Mouse (Mus musculus) T-cell, adult 66 days (primary cell): ENCODE data around the gene Cd99l2. TPM values are rescaled to one million over a fixed set of nuclear protein-coding genes. Genes with fewer than 3 reads are reported as not detected.

Source experiments
- total RNA-seq, 2 experiments: library from RNA; stranded (reverse); gene quantifications; 3 replicates in 1 of 2; 4 replicates in 1 of 2; pipeline ENCODE4 v1.2.4; 2023

Cd99l2 gene
- total RNA-seq, result 1 to 10 TPM; 6.1 to 9.9 TPM

GRCm38 (mm10) chrX:71492634-71493278 is at the start of gene Cd99l2:
Cd99l2 (minus strand) TSS chrX:71492849.

Other genes starting within 250 kb of the Cd99l2 start
- gene Mtmr1, start 128.1 kb downstream of the Cd99l2 start, total RNA-seq, result 10 to 100 TPM; 37.1 to 37.3 TPM
- 10 to 100 TPM; 15.8 to 16.2 TPM for gene Hmgb3, start 63.1 kb upstream of the Cd99l2 start, total RNA-seq
- gene Gpr50, start 170.8 kb upstream of the Cd99l2 start, total RNA-seq, result not detected